Mouse (Mus musculus): ENCODE measurements around the gene Palld.

Palld gene

DNA sequence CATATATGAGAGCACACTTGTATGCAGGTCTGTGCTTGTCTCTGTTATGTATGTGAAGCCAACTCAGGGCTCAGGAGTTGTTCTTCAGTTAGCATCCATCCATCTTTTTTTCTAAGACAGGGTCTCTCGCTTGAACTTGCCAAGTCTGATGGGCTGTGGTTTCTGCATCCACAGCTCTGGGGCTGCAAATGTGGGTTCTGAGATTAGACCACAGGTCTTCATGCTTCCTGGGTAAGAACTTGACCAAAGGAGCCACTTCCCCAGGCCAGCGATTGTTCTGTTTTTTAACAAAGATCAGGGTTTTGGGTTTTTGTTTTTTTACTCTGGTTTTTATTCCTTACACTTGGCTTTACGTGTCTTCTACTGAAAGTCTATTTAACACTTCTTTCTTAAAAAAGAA, 316.0 kb downstream of the Palld start:
- DNase-seq (ENCODE audit: low spot score), result no peak

DNA sequence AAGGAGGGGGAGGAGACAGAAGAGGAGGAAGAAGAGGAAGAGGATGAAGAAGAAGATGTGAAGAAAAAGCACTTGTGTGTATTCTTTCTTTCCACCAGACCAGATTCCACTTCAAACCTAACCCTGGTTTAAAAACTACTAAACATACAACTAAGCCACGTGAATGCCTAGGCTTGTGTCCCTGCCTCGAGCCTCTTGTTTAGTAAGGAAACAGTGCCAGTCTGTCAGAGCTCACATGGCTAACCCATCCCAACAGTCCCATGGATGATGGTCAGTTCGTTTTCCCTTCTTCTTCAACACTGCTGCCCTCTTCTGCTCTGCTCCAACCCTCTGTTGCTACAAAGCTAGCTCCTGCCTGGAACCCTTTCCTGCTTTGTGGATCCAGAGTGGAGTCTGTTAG, 316.7 kb downstream of the Palld start:
- no peak for DNase-seq (ENCODE audit: low spot score)

DNA sequence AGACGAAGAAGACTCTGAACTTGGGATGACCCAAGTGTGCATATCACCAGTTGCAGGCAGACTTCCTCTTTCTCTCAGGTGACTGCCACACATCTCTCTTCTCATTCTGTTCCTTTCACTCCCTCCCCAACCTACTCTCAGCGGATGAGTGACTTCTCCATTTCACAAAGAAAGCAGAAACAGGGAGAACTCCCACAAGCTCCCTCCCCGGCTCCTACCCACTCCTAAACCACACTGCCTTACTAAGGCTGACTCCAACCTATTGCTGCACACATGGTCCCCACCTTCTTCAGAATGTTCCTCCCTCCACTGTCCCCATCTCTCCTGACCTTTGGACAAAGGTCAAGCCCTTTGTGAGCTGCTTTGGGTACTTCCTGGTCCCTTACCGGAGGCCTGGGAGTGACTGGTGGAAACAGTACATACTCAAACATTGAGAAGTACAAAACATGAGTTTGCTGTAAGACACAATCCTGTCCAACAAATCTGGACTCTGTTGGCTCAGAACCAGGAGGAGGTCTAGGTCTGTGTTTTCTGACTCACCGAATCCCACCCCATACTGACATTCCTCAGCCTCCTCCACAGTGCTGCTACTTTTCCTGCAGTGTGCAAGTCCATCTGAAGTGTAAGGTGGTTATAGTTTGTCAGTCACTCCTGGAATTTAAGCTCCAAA, 317.6 kb downstream of the Palld start:
- DNase-seq (ENCODE audit: low spot score), result no peak

DNA sequence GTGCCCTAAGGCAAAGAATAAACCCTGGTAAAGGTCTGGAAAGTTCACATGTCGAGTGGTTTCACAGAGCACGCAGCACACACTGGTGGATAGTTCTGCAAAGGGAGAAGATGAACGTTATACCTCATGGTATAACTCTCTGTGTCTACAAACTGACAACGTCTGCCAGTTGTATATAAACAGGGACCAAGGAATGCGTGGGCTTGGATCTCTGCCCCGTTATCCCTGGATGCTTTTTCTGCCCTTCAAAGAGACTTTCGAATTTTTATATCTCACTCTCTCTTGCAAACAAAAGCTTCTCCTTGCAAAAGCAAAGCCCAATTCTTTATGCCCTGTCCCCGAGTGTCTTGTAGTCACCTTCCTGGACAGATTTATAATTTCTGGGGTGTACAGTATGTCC, 319.9 kb downstream of the Palld start:
- no peak for DNase-seq (ENCODE audit: low spot score)

DNA sequence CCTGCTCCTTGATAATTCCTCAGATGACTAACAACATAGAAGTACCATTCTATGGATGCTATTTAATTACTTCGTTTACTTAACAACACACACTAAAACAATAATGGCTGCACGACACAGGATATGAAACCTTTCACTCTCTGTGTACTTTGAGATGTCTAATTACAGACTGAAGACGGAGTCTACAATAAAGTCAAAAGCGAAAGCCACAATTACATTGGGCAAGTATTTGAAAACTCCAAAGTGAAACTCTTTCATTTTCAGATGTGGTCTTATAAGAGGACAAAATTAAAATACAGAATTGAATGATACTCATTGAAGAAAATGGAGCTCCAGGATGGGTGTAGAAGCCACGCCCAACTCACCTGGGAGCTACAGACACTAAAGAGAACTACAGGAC, 321.2 kb downstream of the Palld start:
- DNase-seq (ENCODE audit: low spot score), result no peak

DNA sequence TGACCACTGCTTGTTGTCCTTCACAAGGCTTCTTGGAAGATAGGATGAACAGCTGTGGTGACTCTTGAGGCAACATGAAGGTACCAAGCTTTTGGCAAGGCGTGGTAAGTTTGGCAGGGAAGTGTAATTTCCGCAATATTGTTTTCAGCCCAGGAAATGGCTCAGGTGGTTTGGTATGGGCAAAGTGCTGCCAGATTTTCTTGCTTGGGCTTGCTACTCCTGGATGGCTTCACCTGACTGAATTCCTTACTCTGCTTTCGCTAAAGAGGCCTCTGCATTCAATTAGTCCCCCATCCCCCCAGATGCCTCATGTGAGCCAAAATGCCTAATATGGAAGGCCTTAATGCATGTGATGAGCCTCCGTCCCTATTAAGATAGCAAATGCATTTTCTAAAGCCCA, 322.7 kb downstream of the Palld start:
- no peak for DNase-seq (ENCODE audit: low spot score)

DNA sequence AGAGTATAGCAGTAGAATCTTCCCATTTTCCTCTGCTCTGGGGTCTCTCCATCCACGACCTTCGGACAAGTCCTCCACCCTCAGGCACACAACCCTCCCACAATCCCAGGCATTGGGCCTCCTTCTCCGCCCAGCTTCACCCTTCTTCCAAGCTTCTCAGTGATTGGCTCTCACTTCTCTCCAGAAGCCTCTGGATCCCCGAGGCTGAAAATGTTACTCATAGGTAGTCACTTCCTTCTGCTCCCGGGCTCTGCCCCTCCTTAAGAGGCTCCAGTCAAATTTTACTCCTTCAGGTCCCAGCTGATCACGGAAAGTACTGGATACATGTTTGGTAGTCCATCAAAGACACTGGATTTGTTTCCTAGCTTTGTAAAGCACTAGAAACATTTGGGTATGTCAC, 323.7 kb downstream of the Palld start:
- DNase-seq (ENCODE audit: low spot score), result no peak

DNA sequence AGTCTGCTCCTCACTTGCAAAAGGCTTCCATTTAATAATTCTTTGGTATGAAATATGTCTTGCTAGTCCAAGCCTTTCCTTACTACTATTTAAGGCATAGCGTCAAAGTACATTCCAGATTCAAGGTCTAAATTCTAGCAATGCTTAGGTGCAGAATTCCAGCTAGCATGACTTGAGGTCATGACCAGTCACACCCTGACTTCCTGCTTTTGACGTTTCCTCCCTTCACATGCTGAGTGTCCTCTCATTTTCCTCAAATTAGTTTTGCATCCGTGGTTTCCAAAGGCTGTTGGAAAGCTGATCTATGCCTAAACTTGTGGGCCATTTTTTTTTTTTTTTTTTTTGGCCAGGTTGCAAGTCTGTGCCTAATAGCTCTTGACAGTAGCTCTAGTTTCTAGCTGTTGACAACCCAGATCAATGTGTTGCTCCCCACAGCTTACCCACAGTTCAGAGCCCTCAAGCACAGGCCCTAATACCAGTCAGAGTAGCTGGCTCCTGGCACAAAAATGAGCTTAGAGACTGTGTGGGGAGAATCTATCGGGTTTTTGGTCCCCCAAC, 327.3 kb downstream of the Palld start:
- no peak for DNase-seq (ENCODE audit: low spot score)

DNA sequence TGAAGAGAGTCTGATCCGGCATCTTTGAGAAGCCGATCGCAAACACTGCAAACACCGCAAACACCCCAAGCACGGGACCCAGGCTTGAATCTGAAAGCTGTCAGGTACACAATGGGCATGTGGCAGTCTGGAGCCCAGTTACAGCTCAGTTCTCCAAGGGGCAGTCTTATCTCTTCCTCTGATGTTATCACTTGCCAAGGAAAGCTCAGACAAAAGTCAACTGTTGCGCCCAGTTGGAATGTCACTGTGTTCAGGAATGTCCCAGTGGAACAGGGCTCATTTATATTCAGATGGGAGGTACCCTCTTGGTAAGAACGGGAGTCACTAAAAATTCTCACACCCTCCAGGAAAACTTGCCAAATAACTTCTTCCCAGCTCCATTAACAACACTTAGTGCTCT, 328.0 kb downstream of the Palld start:
- DNase-seq (ENCODE audit: low spot score), result no peak

DNA sequence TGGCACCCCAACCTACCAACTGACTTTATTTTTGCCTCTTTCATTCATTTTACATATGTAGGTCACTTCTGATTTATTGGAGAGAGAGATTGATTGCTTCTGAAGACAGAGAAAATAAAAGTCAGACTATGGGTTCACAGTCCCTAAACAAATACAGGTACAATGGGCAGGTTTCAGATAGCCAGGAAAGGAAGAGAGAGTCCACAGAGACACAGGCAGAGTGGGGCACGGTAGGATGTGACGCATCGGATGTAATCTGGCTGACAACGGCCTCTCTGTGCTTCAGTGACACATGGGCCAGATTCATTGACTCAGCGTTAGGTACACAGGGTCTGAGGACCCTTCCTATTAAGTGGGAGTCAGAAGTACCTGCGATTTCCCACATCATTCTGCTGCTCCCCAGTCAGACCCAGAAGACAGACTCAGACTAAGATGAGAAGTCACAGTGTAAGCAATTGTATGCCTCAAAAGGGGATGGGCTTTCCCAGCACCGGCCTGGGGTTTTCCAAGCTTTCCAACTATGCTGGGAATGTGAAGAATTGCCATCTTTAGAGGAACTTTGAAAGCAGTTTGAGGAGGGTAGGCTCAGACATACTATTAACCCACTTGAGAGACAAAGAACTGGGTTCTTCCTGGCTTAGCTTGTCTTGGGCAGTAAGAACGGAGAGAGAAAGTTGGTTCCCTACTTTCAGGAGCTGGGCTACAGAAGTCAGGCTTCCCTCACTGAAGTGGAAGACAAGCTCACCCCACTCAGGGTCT, 329.1 kb downstream of the Palld start:
- DNase-seq (ENCODE audit: low spot score), result no peak

DNA sequence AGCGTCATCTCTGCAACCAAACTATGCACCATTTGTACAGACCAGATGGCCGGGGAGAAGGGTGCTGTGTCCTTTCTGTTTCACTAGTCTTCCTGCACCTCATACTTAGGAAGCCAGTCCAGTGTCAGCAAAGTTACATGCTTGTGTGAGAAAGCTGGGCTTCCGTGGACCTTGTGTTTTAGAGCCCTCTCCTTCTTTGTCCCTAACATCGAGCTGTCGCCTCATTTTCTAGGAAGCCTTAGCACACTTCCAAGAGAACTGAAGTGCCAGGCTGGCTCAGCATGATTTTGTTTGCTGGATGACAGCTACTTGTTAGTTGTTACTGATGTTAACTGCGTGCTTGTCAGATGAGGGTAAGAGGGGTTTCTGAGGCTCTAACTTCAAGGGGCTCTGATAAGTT, 329.8 kb downstream of the Palld start:
- DNase-seq (ENCODE audit: low spot score), result no peak

DNA sequence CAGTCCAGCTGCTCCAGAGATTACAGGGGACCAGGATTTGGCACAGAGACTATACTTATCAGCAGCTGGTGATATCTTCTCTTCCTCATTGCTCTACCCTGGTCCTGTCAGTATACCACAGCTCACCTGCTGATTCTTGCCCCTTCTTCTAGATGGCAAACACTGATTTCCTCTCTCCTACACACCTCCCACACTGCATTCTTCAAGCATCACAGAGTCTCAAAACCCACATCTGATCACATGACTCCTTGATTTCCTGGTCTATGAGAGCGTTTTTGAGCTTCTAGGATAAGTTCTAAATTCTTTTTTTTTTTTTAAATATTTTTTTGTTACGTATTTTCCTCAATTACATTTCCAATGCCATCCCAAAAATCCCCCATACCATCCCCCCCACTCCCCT, 331.9 kb downstream of the Palld start:
- no peak for DNase-seq (ENCODE audit: low spot score)

DNA sequence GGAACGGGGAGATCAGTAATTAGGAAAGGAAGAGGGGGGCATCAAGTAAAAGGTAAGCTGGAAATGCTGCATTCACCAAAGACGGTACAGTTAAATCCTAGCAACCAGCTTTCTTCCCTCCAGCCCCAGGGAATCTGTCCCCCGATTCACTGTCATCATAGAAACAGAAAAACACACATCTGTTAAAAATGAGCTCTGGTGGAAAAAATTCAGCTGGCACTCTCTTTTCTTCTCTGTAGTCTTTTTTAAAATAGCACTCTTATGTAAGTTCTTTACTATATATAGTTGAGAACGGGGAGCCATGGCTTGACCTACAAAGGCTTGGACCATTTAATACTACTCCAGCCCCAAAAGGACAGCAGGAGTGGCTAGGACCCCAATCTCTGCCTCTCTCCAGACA, 332.8 kb downstream of the Palld start:
- no peak for DNase-seq (ENCODE audit: low spot score)

DNA sequence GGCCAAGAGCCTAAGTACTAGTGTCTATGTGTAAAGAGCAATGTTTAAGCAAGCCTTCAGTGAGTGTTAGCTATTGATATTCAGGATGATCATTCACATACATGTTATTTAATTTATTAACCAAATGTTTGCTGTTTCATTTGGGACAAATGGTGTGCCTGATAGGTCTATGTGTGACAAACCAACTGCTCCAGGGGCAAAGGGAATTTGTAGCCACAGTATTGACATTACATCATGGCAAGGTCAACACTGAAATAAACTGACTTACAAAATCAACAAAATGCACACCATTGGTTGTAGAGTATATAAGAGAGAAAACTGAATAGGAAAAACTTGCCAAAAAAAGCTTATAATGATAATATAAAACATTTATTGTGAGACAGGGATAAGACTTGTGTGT, 333.3 kb downstream of the Palld start:
- no peak for DNase-seq (ENCODE audit: low spot score)

DNA sequence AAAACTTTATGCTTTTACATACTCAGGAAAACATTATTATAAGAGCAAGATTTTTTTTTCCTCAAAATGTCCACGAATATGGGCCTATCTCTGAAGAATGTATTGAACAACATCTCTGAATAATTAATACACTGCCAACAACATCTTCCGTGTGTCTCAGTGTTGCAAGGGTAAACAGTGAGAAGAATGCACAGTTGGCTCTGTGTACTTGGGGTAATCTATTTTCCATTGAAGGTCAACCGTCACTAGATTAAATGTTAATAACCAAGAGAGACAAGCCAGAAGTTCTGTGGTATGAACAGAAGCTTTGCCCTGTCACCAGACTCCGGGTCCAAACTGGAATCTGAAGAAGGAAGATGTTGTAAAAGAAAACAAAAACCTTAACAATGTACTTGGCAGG, 339.1 kb downstream of the Palld start:
- DNase-seq (ENCODE audit: low spot score), result no peak

DNA sequence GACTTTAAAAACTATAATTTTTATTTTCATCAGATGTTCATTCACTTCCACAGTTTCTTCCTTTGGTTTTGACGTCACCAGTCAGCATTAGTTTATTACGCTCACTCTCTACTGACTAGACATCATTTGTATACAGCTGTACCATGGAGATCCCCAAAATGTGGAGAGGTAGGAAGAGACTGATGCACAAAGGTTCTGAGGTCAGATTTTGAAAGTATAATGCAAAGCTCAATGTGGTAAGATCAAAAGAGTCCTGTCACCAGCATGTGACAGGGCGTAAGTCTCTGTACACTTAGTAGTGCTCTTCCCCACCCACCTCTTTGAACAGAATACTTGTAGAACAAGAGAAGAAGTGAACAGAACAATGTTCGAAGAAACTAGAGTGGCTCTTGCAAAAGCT, 339.9 kb downstream of the Palld start:
- no peak for DNase-seq (ENCODE audit: low spot score)

DNA sequence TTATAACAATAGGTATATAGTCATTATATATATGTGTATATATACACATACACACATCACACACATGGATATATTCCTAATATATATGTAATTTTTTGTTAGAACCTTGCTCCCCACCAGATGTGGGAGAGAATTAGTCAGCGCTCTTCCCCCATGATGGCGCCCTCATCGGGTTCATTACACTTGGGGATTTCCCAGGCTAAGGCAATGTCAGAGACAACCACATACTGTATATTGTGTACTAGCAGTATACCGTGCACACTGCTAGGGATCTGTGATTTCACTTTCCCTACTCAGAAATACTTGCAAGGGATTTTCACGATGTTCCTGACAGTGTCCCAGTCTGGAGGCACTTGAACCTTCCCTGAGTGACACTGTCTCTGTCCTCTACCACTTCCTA, 341.3 kb downstream of the Palld start:
- DNase-seq (ENCODE audit: low spot score), result no peak

DNA sequence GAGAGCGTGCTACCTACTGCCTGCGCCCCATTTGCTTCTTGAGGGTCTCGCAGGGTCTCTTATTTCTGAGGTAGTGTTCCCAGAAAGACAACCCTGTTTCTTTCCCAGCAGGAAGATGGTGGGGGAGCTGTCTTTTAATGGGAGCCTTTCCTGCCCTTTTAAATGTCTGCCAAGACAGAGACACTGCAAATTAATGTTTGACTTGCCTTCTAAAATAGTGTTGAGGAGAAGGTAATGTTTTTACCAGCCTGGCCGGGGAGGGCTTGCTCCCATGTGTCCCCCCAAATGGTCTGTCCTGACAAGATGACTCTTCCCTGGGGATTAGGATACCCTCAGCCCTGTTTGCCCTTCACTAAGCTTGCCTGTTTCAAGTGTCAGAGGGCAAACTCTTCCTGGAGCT, 342.5 kb downstream of the Palld start:
- no peak for DNase-seq (ENCODE audit: low spot score)

DNA sequence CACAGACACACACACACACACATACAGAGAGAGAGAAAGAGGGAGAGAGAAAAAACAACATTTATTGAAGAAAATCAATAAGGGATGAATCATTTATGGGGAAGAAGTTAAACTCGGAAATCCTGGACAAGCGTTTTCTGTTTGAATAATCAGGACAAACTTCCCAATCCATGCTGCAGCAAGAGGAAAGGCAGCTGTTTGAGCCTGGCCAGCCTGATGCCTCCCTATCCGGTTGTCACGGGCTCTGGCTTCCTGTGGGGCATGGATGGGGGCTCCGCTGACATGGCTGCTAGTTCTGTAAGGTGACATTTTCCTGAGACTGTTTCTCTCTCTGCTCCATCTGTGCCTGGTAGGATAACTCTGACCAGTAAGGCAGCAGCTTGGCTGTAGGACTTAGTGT, 343.0 kb downstream of the Palld start:
- no peak for DNase-seq (ENCODE audit: low spot score)

DNA sequence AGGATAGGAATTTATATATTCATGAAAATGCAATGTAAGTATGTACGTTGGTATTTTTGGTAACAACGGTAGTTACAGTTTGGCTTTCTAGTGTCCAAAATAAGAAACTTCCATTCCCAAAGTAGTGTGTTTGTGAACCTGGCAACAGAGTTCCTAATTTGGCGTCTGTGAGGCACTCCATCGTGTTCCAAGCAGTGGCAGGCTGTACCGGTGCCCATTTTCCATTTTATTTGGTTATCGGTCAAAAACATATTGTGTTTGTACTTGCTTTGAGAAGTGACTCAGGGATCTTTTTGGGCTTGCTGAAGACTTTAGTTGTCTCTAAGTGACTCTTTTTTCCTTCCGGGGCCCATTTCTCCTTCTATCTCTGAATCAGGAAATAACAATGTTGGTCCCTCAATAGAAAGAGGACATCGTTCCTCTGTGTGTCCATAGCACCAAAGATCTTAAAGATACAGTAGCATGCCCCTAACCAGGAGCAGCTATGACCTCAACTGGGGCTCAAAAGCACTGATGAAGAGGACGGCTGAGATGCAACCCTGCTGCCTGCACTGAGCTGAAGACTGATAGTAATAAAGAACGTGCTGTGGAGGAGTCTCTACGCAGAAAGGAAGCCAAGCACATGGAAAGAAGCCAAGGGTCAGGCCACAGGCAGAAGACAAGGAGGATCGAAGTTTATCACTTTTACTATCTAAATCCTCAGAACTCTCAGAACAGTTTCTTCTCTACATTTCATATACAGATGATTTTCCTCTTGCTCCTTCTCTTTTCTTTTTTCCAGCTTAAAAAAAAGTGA, 344.2 kb downstream of the Palld start:
- DNase-seq (ENCODE audit: low spot score), result no peak

DNA sequence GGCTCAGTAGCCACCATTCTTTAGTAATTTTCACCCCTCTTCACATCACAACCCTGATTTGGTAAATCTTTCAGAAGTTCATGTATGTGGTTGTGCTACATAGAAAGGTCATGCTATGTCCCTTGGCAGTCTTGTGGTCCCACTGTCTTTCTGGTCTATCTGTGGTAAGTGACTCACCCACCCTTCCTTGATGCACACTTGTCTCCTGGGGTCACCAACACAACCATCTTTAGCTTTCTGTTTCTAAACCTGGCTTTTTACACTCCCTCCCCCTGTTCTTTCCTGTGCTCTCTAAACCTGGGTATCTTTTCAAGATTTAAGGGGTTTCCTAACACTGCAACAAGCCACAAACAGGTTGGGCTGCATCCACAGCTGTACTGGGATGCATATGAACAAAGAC, 345.5 kb downstream of the Palld start:
- no peak for DNase-seq (ENCODE audit: low spot score)

DNA sequence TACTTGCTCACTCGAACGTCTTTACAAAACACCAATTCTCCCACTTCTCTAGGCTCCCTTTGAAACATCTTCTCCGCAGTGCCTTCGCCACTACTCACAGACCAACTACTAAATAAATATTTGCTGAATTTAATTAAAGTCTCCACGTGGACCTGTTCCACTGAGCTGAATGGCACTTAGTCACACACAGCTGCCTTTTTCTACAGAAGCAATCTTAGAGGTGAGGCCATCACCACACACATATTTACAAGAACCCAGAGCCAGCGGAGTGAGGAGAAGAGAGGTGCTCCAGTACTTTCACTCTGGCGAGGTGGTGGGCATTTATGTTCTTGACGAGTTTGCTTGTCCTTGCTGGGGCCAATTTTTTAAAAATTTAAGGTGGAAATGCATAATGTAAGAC, 346.3 kb downstream of the Palld start:
- DNase-seq (ENCODE audit: low spot score), result no peak

DNA sequence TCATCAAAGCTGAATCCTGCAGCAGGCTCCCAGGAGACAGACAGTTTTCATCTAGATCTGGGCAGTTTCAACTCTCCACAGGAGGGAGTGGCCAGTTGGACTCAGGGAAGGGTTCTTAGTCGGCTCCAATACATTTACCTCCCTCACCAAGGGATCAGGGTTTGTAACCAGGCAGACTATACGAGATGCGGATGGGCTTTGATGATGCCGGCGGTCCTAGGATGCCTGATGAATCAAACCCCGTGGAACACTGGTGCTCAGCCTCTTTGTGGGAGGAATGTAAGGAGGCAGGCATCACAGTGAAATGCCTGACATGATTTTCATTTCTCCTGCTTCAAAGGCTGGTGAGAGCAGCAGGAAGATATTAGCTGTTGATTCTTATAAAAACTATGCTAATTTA, 347.1 kb downstream of the Palld start:
- DNase-seq (ENCODE audit: low spot score), result no peak

Measured in urinary bladder, postnatal 25 days (tissue).